Mouse (Mus musculus): Measurements from ENCODE around the gene Ddx52. TPM values are rescaled to one million over a fixed set of nuclear protein-coding genes. Genes with fewer than 3 reads are reported as not detected.

Gene Ddx52
- 4.4 TPM for polyA plus RNA-seq (2015; fragmentation: Illumina TruSeq; extraction: RNeasy Lipid Tissue Mini Kit (QIAGEN cat#74804); ENCODE audit: insufficient read depth, low read depth, low replicate concordance)

GRCm38 (mm10) chr11:83941950-83942840 lies at the start of gene Ddx52:
TSS of gene Ddx52 (plus strand) at chr11:83942062.

DNA sequence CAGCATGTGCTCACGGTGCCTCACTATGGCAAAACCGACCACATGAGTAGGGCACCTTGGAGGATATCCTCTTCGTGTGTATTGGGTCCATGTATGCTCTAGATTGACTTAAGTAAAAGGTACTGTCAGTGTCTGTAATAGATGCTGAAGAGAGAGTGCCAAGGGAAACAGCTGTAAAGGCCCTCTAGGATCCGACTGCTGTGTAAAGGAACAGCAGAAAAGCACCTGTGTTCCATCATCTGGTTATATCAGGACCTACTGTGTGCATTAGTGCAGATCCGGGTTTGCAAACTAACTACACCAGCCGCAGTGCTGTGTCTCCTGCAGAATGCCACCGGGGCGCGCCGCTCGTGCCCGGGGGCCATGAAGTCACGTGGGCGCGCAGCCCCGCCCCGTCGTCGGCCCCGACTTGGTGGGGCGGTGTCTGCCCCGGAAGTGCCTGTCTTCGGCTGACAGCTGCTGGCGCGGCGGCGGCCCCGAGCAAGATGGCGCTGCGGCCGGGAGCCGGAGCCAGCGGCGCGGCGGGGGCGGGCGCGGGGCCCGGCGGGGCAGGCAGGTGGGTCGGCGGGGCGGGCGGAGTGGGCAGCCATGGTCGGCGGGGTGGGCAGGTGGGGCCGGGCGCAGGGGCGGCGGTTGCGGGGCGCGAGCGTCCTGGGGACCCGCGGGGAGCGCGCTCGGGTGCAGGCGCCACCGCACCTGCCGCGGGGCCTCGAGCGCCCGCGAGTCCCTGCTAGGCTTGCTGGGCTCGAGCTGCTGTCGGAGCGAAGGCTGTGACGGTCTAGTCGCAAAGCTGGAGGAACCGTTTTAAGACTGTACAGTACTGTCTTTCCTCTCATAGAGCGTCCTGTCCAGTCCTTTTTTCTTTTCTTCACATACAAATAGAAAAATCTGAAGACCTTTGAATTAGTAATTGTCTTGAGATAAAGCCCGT lies 22.4 kb downstream of the Ddx52 start, which contains the start of gene Synrg:
Gene Synrg (plus strand): TSS at position 438 of the 931 bp plus-strand sequence.

Other genes with a start within 250 kb of the Ddx52 start
- gene Wfdc17, start 238.1 kb upstream of the Ddx52 start, polyA plus RNA-seq (2015; fragmentation: Illumina TruSeq; extraction: RNeasy Lipid Tissue Mini Kit (QIAGEN cat#74804); ENCODE audit: insufficient read depth, low read depth, low replicate concordance): 11.9 TPM
- gene Wfdc18, start 233.0 kb upstream of the Ddx52 start, polyA plus RNA-seq (2015; fragmentation: Illumina TruSeq; extraction: RNeasy Lipid Tissue Mini Kit (QIAGEN cat#74804); ENCODE audit: insufficient read depth, low read depth, low replicate concordance): not detected
- not detected for gene Wfdc21, start 195.1 kb upstream of the Ddx52 start, polyA plus RNA-seq (2015; fragmentation: Illumina TruSeq; extraction: RNeasy Lipid Tissue Mini Kit (QIAGEN cat#74804); ENCODE audit: insufficient read depth, low read depth, low replicate concordance)
- 2.3 TPM for gene Heatr6, start 188.4 kb upstream of the Ddx52 start, polyA plus RNA-seq (2015; fragmentation: Illumina TruSeq; extraction: RNeasy Lipid Tissue Mini Kit (QIAGEN cat#74804); ENCODE audit: insufficient read depth, low read depth, low replicate concordance)
- gene Hnf1b, start 92.0 kb upstream of the Ddx52 start, polyA plus RNA-seq (2015; fragmentation: Illumina TruSeq; extraction: RNeasy Lipid Tissue Mini Kit (QIAGEN cat#74804); ENCODE audit: insufficient read depth, low read depth, low replicate concordance): 16.9 TPM
- gene Synrg, start 22.4 kb downstream of the Ddx52 start, polyA plus RNA-seq (2015; fragmentation: Illumina TruSeq; extraction: RNeasy Lipid Tissue Mini Kit (QIAGEN cat#74804); ENCODE audit: insufficient read depth, low read depth, low replicate concordance): 5.4 TPM
- 0.59 TPM for gene Dusp14, start 127.2 kb downstream of the Ddx52 start, polyA plus RNA-seq (2015; fragmentation: Illumina TruSeq; extraction: RNeasy Lipid Tissue Mini Kit (QIAGEN cat#74804); ENCODE audit: insufficient read depth, low read depth, low replicate concordance)
- gene Tada2a, start 187.5 kb downstream of the Ddx52 start, polyA plus RNA-seq (2015; fragmentation: Illumina TruSeq; extraction: RNeasy Lipid Tissue Mini Kit (QIAGEN cat#74804); ENCODE audit: insufficient read depth, low read depth, low replicate concordance): 8.4 TPM
- gene Acaca, start 187.6 kb downstream of the Ddx52 start, polyA plus RNA-seq (2015; fragmentation: Illumina TruSeq; extraction: RNeasy Lipid Tissue Mini Kit (QIAGEN cat#74804); ENCODE audit: insufficient read depth, low read depth, low replicate concordance): 8.3 TPM
- gene Gm11437, start 225.4 kb downstream of the Ddx52 start, polyA plus RNA-seq (2015; fragmentation: Illumina TruSeq; extraction: RNeasy Lipid Tissue Mini Kit (QIAGEN cat#74804); ENCODE audit: insufficient read depth, low read depth, low replicate concordance): not detected

All from pancreas, adult 10 weeks (tissue).